Mouse (Mus musculus) lung, adult 2 months (tissue): Measurements from ENCODE around the gene Smok3b. TPM values are rescaled to one million over a fixed set of nuclear protein-coding genes. Genes with fewer than 3 reads are reported as not detected.
A peak's percentile ranks its signal among the peaks of the same experiment; 100 is the strongest.
"Not testable (repeated sequence)": the region's sequence is repeated elsewhere in the genome, so short reads cannot be mapped to it uniquely, and the experiment has no call there.

ENCODE experiments used
- DNase-seq: peaks from one replicate; pipeline ENCODE4 v3.0.0; 2022
- H3K4me1 ChIP-seq: fragments of 200-500 bp; 2 replicates; pipeline ENCODE4 v1.6.1; 2011; ENCODE audit warnings: low read length; ENCODE audit not compliant: control insufficient read depth, insufficient read depth
- H3K4me3 ChIP-seq: fragments of 200-500 bp; replicated peaks from 2 replicates; pipeline ENCODE3; 2011; ENCODE audit warnings: low read depth, mild to moderate bottlenecking, control low read depth, low read length; ENCODE audit errors: extremely low read depth
- CTCF ChIP-seq: fragments of 200-500 bp; IDR thresholded peaks from 2 replicates; pipeline ENCODE4 v1.5.1; 2011; ENCODE audit warnings: mild to moderate bottlenecking, low read length, control low read depth; ENCODE audit not compliant: insufficient read depth
- POLR2A ChIP-seq: fragments of 200-500 bp; IDR thresholded peaks from 2 replicates; pipeline ENCODE4 v1.6.1; 2011; ENCODE audit warnings: low read depth, mild to moderate bottlenecking, control low read depth, low read length, borderline replicate concordance; ENCODE audit errors: extremely low read depth
- WGBS: fragments of 180-500 bp; shearing (Covaris S2); methylation state at CpG from one replicate; pipeline ENCODE4 v1.1.7; 2018; 5-methylcytosine and 5-hydroxymethylcytosine counted together
- polyA plus RNA-seq: library from polyadenylated mRNA; depleted of rRNA; stranded (reverse); fragments of >200 nt; gene quantifications from 2 replicates; pipeline ENCODE4 v1.2.3, GENCODE M21; 2012; rRNA removed

Gene Smok3b
- not detected in 2 replicates for polyA plus RNA-seq

GRCm38 (mm10) chr5:138020961-138021479, at the start of gene Smok3b, which contains the start of gene Smok3a:
TSS of gene Smok3b (plus strand) at chr5:138021429.
TSS of gene Smok3a (plus strand) at chr5:138021261.
- H3K4me1 ChIP-seq, DNase-seq, H3K4me3 ChIP-seq: not testable (repeated sequence)
- WGBS, result 81% methylated on average over 4 of the region's 7 CpGs

GRCm38 (mm10) chr5:137973161-137973560, 48.1 kb upstream of the Smok3b start:
- WGBS, result 72% methylated on average over 2 of the region's 2 CpGs
- Histone ChIP-seq H3K4me3 (no peak overlapping the region), H3K4me1 (no peaks in the 10 kb centered on the region)
- TF ChIP-seq POLR2A (no peak), CTCF (no peak)
- DNase-seq, result no peak

GRCm38 (mm10) chr5:137973738-137974137, 47.5 kb upstream of the Smok3b start:
- DNase-seq, result no peak
- no peak overlapping the region for H3K4me3 ChIP-seq
- no peaks in the 10 kb centered on the region for H3K4me1 ChIP-seq
- TF ChIP-seq CTCF (0 out of 2 replicates have a peak, but pooled peaks have one; percentile 6), POLR2A (no peak)
- WGBS, result 45% methylated on average over 3 of the region's 3 CpGs

- 56% methylated on average over 3 of the region's 3 CpGs for WGBS
These were observed 46.5 kb upstream of the Smok3b start for GRCm38 (mm10) chr5:137974724-137975123.

GRCm38 (mm10) chr5:137975434-137975833, 45.8 kb upstream of the Smok3b start:
- TF ChIP-seq POLR2A (no peak), CTCF (no peak)
- no peaks in the 10 kb centered on the region for H3K4me1 ChIP-seq
- WGBS, result 36% methylated on average over 1 of the region's 1 CpGs
- no peak for DNase-seq
- no peak overlapping the region for H3K4me3 ChIP-seq

More at GRCm38 (mm10) chr5:137974724-137975123, 46.5 kb upstream of the Smok3b start:
- Histone ChIP-seq H3K4me1 (no peaks in the 10 kb centered on the region), H3K4me3 (no peak overlapping the region)
- DNase-seq, result no peak
- TF ChIP-seq POLR2A (no peak), CTCF (no peak)

- Histone ChIP-seq H3K4me3 (no peak overlapping the region), H3K4me1 (no peaks in the 10 kb centered on the region)
- TF ChIP-seq CTCF, result no peak
- no peak for TF ChIP-seq POLR2A
- WGBS, result 24% methylated on average over 1 of the region's 1 CpGs
- DNase-seq, result no peak
These were observed 43.9 kb upstream of the Smok3b start for GRCm38 (mm10) chr5:137977291-137977690.

GRCm38 (mm10) chr5:137979081-137979480, 42.1 kb upstream of the Smok3b start:
- Histone ChIP-seq H3K4me1 (no peaks in the 10 kb centered on the region), H3K4me3 (no peak overlapping the region)
- no peak for DNase-seq
- WGBS, result 68% methylated on average over 2 of the region's 2 CpGs
- TF ChIP-seq POLR2A, result no peak
- TF ChIP-seq CTCF, result no peak

GRCm38 (mm10) chr5:137981300-137981699, 39.9 kb upstream of the Smok3b start, which contains the start of gene Azgp1:
TSS of gene Azgp1 (plus strand) at chr5:137981520.
- DNase-seq, result no peak
- 32% methylated on average over 4 of the region's 4 CpGs for WGBS
- no peak for TF ChIP-seq POLR2A
- no peak for TF ChIP-seq CTCF
- Histone ChIP-seq H3K4me1 (no peaks in the 10 kb centered on the region), H3K4me3 (no peak within 1 kb of the TSS)

- no peak for DNase-seq
- no peak for TF ChIP-seq POLR2A
- no peak for TF ChIP-seq CTCF
- 73% methylated on average over 1 of the region's 1 CpGs for WGBS
These were observed 34.9 kb upstream of the Smok3b start for GRCm38 (mm10) chr5:137986351-137986750.

GRCm38 (mm10) chr5:138009437-138009836, 11.8 kb upstream of the Smok3b start:
- 87% methylated on average over 5 of the region's 5 CpGs for WGBS
- DNase-seq, result no peak
- H3K4me3 ChIP-seq, result no peak overlapping the region
- TF ChIP-seq CTCF (no peak), POLR2A (no peak)
- no peaks in the 10 kb centered on the region for H3K4me1 ChIP-seq

More at GRCm38 (mm10) chr5:137986351-137986750, 34.9 kb upstream of the Smok3b start:
- Histone ChIP-seq H3K4me1 (no peaks in the 10 kb centered on the region), H3K4me3 (no peak overlapping the region)

DNA sequence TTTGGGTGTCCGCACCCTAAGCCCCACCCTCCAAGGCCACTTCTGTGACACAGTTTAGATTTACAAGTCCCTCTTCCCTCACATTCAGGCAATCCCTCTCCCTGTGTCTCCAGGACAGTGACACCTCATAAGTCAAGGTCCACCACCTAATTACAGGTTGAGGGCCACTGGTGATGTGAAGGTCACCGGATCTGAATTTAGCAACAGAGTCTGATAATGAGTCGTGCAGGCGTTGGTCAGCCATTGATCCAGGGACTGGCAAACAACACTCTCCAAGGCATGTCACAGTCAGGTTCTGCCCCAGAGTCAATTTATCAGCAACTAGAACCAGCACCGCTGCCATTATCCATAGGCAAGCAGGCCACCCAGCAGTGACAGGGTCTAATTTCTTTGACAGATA, 8.8 kb upstream of the Smok3b start:
- H3K4me1 ChIP-seq, result no peaks in the 10 kb centered on the region
- 81% methylated on average over 5 of the region's 5 CpGs for WGBS
- TF ChIP-seq POLR2A, result no peak
- no peak for TF ChIP-seq CTCF
- no peak for DNase-seq
- H3K4me3 ChIP-seq, result no peak overlapping the region
